Mouse (Mus musculus): ENCODE data around the gene Mthfsd. TPM values are rescaled to one million over a fixed set of nuclear protein-coding genes. Genes with fewer than 3 reads are reported as not detected.

Gene Mthfsd
- total and polyA plus RNA-seq, 3 experiments = 46.1 to 62.6 TPM; not detected in 1

DNA sequence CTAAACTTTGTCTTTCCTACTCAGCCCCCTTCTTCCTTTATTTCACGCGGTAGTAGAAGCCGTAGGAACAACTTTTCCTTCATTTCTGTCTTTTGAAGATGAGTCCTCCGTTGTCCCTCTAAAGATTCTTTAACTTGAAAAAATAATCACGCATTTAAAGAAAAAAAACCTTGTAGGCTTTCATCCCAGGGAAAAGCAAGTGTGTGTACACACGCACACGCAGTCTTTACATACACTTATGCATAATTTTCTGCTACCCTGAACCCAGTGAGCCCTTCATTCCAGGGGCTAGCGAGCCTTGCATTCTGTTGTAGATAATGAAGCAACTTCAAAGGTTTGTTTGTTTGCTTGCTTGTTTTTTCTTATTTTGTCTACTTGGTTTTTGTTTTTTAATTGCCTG is 19.9 kb downstream of the Mthfsd start:
- TF ChIP-seq EP300 (IDR thresholded peaks at IDR 0.05; ENCODE audit: low read depth in 1 of 2, low read length in 2 of 2) (no peak), NRF1 (IDR thresholded peaks at IDR 0.05; ENCODE audit: insufficient read depth, low read depth, low read length, poor library complexity, severe bottlenecking) (no peak), POLR2AphosphoS2 (IDR thresholded peaks at IDR 0.05; ENCODE audit: low read length) (no peak), ETS1 (IDR thresholded peaks at IDR 0.05; ENCODE audit: low read depth, low read length) (no peak), MEF2A (IDR thresholded peaks at IDR 0.05; ENCODE audit: extremely low read depth, insufficient replicate concordance, low read depth, low read length, poor library complexity, severe bottlenecking) (no peak), SIN3A (IDR thresholded peaks at IDR 0.05; ENCODE audit: low read length) (no peak), SMC3 (IDR thresholded peaks at IDR 0.05; ENCODE audit: low read depth, low read length) (no peak), CHD1 (IDR thresholded peaks at IDR 0.05; ENCODE audit: low read depth, low read length) (no peak), ZNF384 (IDR thresholded peaks at IDR 0.05; ENCODE audit: low read depth, low read length) (no peak)
- Histone ChIP-seq H3K27ac (ENCODE audit: control insufficient read depth, low read depth, low read length) (no peak overlapping the region), H3K36me3 (ENCODE audit: control insufficient read depth in 1 of 2, insufficient read depth in 2 of 2, low read length in 2 of 2) (no peaks in the 10 kb centered on the region), H3K27me3 (ENCODE audit: control insufficient read depth in 1 of 2, insufficient read depth in 2 of 2, low read length in 2 of 2) (no peaks in the 10 kb centered on the region), H3K9ac (ENCODE audit: control insufficient read depth, low read depth, low read length, poor library complexity, severe bottlenecking) (no peak overlapping the region), H3K4me1 (ENCODE audit: control insufficient read depth in 1 of 2, insufficient read depth in 2 of 2, low read length in 2 of 2) (no peaks in the 10 kb centered on the region), H3K79me2 (ENCODE audit: control insufficient read depth, insufficient read depth, low read length, poor library complexity) (no peaks in the 10 kb centered on the region), H3K4me3 (ENCODE audit: control insufficient read depth in 1 of 2, insufficient read depth in 1 of 2, low read depth in 2 of 2, low read length in 2 of 2) (no peak overlapping the region), H3K9me3 (replicated peaks; ENCODE audit: insufficient read depth, low read length) (no peaks in the 10 kb centered on the region)
- DNase-seq (ENCODE audit: low read depth, low spot score) = no peak

DNA sequence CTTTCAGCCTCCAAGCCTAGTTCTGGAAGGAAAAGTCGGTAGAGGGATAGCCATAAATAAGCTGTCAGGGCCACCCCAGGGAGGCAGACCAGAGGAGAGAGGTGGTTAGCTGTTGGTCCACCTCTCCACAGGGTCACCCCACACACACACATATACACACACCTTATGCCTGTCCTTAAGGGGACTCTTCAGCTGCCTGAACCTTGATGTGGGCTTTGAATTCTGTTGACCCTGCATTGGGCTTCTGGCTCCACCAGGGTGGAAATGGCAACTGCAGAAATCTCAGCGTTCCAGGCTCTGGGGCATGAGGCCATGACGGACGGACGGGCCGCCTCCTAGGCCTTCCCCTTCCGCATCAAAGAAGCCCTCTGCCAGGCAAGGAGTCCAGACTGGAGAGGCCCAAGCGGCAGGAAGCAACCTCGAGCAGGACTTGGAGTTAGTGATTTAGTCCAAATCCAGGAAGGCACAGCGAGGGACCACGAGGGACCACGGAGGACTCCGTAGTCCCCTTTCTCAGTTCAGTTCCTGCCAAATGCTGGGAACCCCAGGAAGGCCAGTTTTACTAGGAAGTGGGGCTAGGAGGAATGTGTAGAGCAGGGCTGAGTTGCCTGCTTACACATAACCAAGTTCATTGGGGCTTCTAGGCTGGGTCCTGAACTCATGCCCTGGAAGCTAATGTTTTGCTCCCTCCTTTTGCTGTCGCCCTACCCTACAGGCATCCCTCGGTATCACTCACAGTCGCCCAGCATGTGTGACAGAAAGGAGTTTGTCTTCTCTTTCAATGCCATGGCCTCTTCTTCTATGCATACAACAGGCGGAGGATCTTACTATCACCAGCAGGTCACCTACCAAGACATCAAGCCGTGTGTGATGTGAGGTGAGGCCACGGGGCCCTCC is 21.9 kb downstream of the Mthfsd start:
- H3K36me3 ChIP-seq (ENCODE audit: control insufficient read depth in 1 of 2, insufficient read depth in 2 of 2, low read length in 2 of 2) = no peaks in the 10 kb centered on the region
- TF ChIP-seq TBP (IDR thresholded peaks at IDR 0.05; ENCODE audit: low read depth, low read length) = no peak
- no peak for TF ChIP-seq MYB (IDR thresholded peaks at IDR 0.05; ENCODE audit: low read depth, low read length)
- no peak for TF ChIP-seq MXI1 (IDR thresholded peaks at IDR 0.05; ENCODE audit: low read depth, low read length)
- TF ChIP-seq MAZ (IDR thresholded peaks at IDR 0.05; ENCODE audit: low read depth, low read length) = no peak
- DNase-seq (ENCODE audit: low read depth, low spot score) = no peak
- no peaks in the 10 kb centered on the region for H3K9me3 ChIP-seq (replicated peaks; ENCODE audit: insufficient read depth, low read length)
- H3K79me2 ChIP-seq (ENCODE audit: control insufficient read depth, insufficient read depth, low read length, poor library complexity) = no peaks in the 10 kb centered on the region
- H3K27ac ChIP-seq (ENCODE audit: control insufficient read depth, low read depth, low read length) = no peak overlapping the region
- H3K4me1 ChIP-seq (ENCODE audit: control insufficient read depth in 1 of 2, insufficient read depth in 2 of 2, low read length in 2 of 2) = no peaks in the 10 kb centered on the region
- no peak overlapping the region for H3K9ac ChIP-seq (ENCODE audit: control insufficient read depth, low read depth, low read length, poor library complexity, severe bottlenecking)
- H3K4me3 ChIP-seq (ENCODE audit: control insufficient read depth in 1 of 2, insufficient read depth in 1 of 2, low read depth in 2 of 2, low read length in 2 of 2) = no peak overlapping the region
- no peaks in the 10 kb centered on the region for H3K27me3 ChIP-seq (ENCODE audit: control insufficient read depth in 1 of 2, insufficient read depth in 2 of 2, low read length in 2 of 2)

DNA sequence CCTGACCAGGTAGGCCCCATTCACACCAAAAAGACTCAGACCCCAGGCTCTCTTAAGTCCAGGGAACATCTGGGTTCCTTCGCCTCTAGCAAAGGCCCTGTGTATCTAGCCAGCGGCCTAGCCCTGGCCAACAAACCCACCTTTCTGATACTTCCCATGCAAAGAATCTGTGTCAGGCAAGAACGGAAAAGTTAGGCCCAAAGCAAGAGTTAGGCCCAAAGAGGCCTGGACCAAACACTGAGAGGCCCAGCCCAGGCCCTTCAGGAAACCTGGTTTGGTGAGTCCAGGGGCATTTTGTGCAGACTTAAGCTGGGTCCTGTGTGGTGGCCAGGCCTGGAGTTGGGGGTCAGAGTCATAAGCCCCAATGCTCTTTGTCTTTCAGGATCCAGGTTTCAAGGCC is 22.6 kb downstream of the Mthfsd start:
- H3K4me1 ChIP-seq (ENCODE audit: control insufficient read depth in 1 of 2, insufficient read depth in 2 of 2, low read length in 2 of 2) = no peaks in the 10 kb centered on the region
- TF ChIP-seq ZC3H11A (IDR thresholded peaks at IDR 0.05; ENCODE audit: low read depth, low read length) (no peak), MAZ (IDR thresholded peaks at IDR 0.05; ENCODE audit: low read depth, low read length) (no peak), NRF1 (IDR thresholded peaks at IDR 0.05; ENCODE audit: insufficient read depth, low read depth, low read length, poor library complexity, severe bottlenecking) (no peak), RCOR1 (IDR thresholded peaks at IDR 0.05; ENCODE audit: low read depth, low read length) (no peak), RAD21 (IDR thresholded peaks at IDR 0.05; ENCODE audit: low read depth, low read length) (no peak), TBP (IDR thresholded peaks at IDR 0.05; ENCODE audit: low read depth, low read length) (no peak), CHD1 (IDR thresholded peaks at IDR 0.05; ENCODE audit: low read depth, low read length) (no peak), MAX (IDR thresholded peaks at IDR 0.05; ENCODE audit: low read length) (no peak)
- no peak overlapping the region for H3K9ac ChIP-seq (ENCODE audit: control insufficient read depth, low read depth, low read length, poor library complexity, severe bottlenecking)
- H3K27me3 ChIP-seq (ENCODE audit: control insufficient read depth in 1 of 2, insufficient read depth in 2 of 2, low read length in 2 of 2) = no peaks in the 10 kb centered on the region
- no peaks in the 10 kb centered on the region for H3K79me2 ChIP-seq (ENCODE audit: control insufficient read depth, insufficient read depth, low read length, poor library complexity)
- no peak overlapping the region for H3K27ac ChIP-seq (ENCODE audit: control insufficient read depth, low read depth, low read length)
- no peak overlapping the region for H3K4me3 ChIP-seq (ENCODE audit: control insufficient read depth in 1 of 2, insufficient read depth in 1 of 2, low read depth in 2 of 2, low read length in 2 of 2)
- no peaks in the 10 kb centered on the region for H3K9me3 ChIP-seq (replicated peaks; ENCODE audit: insufficient read depth, low read length)
- H3K36me3 ChIP-seq (ENCODE audit: control insufficient read depth in 1 of 2, insufficient read depth in 2 of 2, low read length in 2 of 2) = no peaks in the 10 kb centered on the region
- DNase-seq (ENCODE audit: low read depth, low spot score) = no peak

All from MEL (cell line).